Mouse (Mus musculus): Measurements from ENCODE around the gene Macrod2.

GRCm38 (mm10) chr2:141292847-141293246 is 897.7 kb downstream of the Macrod2 start:
- no peak for TF ChIP-seq CTCF (IDR thresholded peaks at IDR 0.05; ENCODE audit: control insufficient read depth, insufficient read depth, insufficient replicate concordance, low read depth, low read length)
- no peak for TF ChIP-seq POLR2A (IDR thresholded peaks at IDR 0.05; ENCODE audit: control insufficient read depth, low read depth, low read length)

All from testis, adult 2 months (tissue).